8 mouse cellular contexts compared by ENCODE assay signal in genomic region chr11:20331027-20331689, GRCm38 (mm10). TPM values are rescaled to one million over a fixed set of nuclear protein-coding genes. Genes with fewer than 3 reads are reported as not detected.
DNase-seq lines count a peak whose midpoint lies in the region; ATAC-seq lines count a peak whose summit lies in the region.

No protein-coding gene starts in this region.

- H3K36me3 ChIP-seq in liver, embryonic 11.5 days (ENCODE audit: control insufficient read depth, insufficient read depth, low read length) = no peaks in the 10 kb centered on the region

- peaks cover 11% of the 10 kb centered on the region for H3K4me1 ChIP-seq in liver, embryonic 11.5 days (replicated peaks; ENCODE audit: control insufficient read depth, insufficient read depth, low read length)

- no peak for ATAC-seq in liver, embryonic 11.5 days (replicated peaks; ENCODE audit: low FRiP score)
- ATAC-seq in megakaryocyte-erythroid progenitor cell, adult 5-6 weeks (replicated peaks; ENCODE audit: low FRiP score, low TSS enrichment, poor library complexity, severe bottlenecking) = no peak

- no peak overlapping the region for H3K27ac ChIP-seq in liver, embryonic 11.5 days (ENCODE audit: low read depth, low read length)

- H3K27me3 ChIP-seq in liver, embryonic 11.5 days (replicated peaks; ENCODE audit: control insufficient read depth, insufficient read depth, low read length) = no peaks in the 10 kb centered on the region

- peak overlapping the region; percentile 81 for H3K9ac ChIP-seq in liver, embryonic 11.5 days (ENCODE audit: low read depth, low read length)

- peak overlapping the region; percentile 68 for H3K4me3 ChIP-seq in liver, embryonic 11.5 days (ENCODE audit: low read depth, low read length)

- peak overlapping the region; percentile 92 for H3K4me2 ChIP-seq in liver, embryonic 11.5 days

- no peaks in the 10 kb centered on the region for H3K9me3 ChIP-seq in liver, embryonic 11.5 days (ENCODE audit: control insufficient read depth, low read length)

- peak; percentile 16 for DNase-seq in embryo, embryonic 10 days (ENCODE audit: low spot score)
- DNase-seq in embryo, embryonic 9.5 days (ENCODE audit: extremely low spot score) = no peak
- DNase-seq in 3T3-L1 (ENCODE audit: low read depth, low spot score) = peak; percentile 67
- DNase-seq in fibroblast of lung, adult 2 months (ENCODE audit: low read depth) = peak; percentile 75
- DNase-seq in liver, embryonic 11.5 days (ENCODE audit: low spot score) = no peak
- no peak for DNase-seq in frontal cortex, postnatal 25 days (ENCODE audit: low spot score in 2 of 2)
- DNase-seq in cerebellum, adult 18-20 months = no peak

- WGBS in liver, embryonic 11.5 days = 56% methylated on average over 9 of the region's 9 CpGs

RNA-seq across cellular contexts. Expression of gene Slc1a4, which starts 1.4 kb away (rescaled TPM):
- 18.6 and 19.4 TPM in 2 replicates for polyA plus RNA-seq in liver, embryonic 11.5 days (2014; fragmentation: Nextera tagmentation; extraction: Ambion mirVana)
- 2.0 and 2.9 TPM in 2 replicates for total RNA-seq in megakaryocyte-erythroid progenitor cell, adult 5-6 weeks (2014; fragmentation: Nextera tagmentation)
- 1.4 and 2.1 TPM in 2 replicates for total RNA-seq in megakaryocyte-erythroid progenitor cell, adult 5-6 weeks (2017)

Comparison
In these comparisons a context has a peak if more than half of its experiments do, and no peak if none do; other contexts are left out.
1. DNase-seq: peak in embryo, embryonic 10 days (single experiment), 3T3-L1 (single experiment) and fibroblast of lung, adult 2 months (single experiment); none in embryo, embryonic 9.5 days (single experiment), liver, embryonic 11.5 days (single experiment), frontal cortex, postnatal 25 days (0 of 2) and cerebellum, adult 18-20 months (0 of 2).